Mouse (Mus musculus): ENCODE measurements around the gene Tpd52l1.

DNA sequence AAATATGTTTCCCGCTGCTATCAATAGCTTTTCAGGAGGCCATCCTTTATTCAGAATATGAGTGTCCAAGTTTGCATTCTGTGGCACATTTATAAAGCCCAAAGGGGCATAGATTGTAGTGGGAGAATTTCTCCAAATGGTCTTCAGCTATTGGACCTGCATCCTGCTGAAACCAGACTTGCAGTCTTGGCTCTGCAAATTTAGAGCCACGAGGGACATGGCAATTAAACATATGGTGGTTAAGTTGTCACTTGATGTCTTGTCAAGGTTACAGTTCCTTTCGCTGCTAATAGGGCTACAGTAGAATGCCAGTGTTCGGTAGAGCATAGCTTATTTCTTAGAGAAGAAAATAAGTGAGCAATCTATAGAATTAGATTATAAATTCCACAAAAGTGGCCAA, 148.7 kb downstream of the Tpd52l1 start:
- TF ChIP-seq EP300 (IDR thresholded peaks at IDR 0.05; ENCODE audit: insufficient read depth, low read depth, low read length) (no peak), POLR2A (IDR thresholded peaks at IDR 0.05; ENCODE audit: insufficient read depth, low read length) (no peak), CTCF (IDR thresholded peaks at IDR 0.05; ENCODE audit: low read depth, low read length) (no peak)

All from ES-Bruce4 (cell line).